Mouse (Mus musculus): Measurements from ENCODE around the gene Slitrk5.
"Not testable (repeated sequence)": the region's sequence is repeated elsewhere in the genome, so short reads cannot be mapped to it uniquely, and the experiment has no call there.

Slitrk5 gene

DNA sequence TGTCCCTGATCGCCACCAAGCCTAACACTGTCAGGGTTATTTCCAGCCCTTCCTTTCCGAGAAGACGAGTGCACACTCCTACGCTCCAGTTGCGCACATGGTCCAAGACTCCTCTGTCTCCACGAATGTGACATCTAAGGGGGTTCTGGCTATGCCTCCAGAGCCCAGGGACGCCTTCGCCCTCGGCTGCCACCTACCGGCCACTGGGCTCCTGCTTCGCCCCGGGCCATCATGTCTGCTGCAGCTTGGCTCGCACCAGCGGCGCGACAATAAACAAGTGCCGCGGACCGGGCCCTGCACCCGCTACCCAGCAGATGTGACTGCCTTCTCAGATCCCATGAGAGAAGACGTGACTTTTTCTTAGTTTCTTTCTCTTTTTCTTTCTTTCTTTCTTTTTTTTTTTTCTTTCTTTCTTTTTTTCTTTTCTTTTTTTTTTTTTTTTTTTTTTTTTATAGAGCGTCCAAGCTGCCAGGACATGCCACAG lies at the start of gene Slitrk5:
Slitrk5 (plus strand) TSS at position 434 of the 484 bp plus-strand sequence.
- peak; percentile 77 for DNase-seq (ENCODE audit: low spot score)

DNA sequence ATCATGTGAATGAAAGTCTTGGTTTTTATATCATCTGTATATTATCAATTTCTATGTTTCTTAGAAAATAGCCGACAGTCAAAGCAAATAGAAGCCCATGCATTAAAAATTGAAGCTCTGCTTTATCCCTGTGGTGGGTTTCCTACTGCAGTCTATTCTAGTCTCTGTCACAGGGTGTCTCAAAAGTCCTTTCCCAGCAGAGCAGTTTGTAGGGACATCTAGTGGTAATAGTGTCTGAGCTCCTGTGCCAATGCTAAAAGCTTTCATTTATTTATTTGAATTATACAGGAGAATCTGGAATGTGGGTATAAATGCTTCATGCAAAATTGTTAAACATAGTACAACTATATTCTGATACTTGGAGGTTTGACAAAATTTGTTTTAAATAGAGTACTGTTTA lies 2.0 kb upstream of the Slitrk5 start:
- DNase-seq (ENCODE audit: low spot score): no peak

DNA sequence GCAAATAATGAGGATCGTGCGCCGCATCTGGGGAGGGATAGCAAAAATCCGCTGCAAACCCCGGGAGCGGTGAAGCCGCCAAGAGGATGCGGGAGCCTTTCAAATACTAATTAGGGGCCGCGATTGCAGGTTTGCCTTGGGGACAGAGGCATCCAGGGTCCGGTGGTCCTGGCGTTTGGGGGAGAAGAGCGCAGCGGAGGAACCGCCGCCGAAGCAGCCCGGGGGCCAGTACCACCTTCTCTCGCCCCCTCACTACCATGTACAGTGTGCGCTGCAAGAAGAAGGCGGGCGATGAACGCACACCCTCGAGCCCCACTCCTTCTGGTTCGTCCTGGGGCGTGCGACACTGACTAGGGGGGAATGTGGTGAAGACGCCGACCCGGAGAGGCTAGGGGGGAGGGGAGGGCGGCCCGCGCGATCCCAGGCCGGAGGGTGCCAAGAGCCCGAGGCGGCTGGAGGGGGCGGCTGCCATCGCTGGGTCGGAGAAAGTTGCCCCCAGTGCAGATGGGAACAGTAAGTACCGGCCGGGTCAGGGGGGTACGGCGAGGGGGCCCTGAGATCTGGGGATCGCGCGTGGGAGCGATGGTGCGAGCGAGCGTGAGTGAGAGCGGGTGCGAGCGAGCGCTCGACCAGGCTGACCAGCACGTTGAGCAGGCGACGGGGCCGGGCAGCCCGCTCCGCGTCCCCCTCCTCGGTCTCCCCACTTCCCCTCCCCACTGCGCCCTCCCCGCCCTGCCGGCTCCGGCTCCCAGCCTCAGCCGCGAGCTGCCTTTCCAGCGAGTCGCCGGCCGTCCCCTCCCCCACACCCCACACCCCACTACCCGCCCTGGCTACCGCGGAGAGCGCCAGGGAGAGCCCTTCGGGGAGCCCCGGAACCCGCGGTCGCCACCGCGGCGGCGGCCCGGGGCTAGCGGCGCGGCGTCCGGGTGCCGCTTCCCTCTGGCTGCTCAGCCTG lies 591 bp downstream of the Slitrk5 start:
- no peak for DNase-seq (ENCODE audit: low spot score)

DNA sequence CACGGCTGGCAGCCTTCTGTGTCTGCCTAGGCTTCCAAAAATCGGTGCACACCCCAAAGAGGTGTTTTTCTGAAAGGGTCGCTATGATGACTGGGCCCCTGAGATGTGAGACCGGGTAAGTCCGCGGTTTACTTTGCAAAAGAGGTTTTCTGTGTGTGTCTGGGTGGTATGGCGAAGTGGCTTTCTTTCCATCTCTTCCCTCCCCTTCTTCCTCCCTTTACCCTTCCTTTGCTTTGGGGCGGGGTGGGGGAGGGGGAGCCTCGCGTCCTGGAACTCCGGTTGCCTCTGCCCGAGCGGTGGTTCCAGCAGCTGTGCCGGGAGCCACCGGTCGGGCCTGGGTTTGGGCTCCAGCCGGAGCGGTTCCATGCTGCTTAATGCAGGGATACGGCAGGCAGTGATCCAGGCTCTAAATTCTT lies 1.3 kb downstream of the Slitrk5 start:
- no peak for DNase-seq (ENCODE audit: low spot score)

DNA sequence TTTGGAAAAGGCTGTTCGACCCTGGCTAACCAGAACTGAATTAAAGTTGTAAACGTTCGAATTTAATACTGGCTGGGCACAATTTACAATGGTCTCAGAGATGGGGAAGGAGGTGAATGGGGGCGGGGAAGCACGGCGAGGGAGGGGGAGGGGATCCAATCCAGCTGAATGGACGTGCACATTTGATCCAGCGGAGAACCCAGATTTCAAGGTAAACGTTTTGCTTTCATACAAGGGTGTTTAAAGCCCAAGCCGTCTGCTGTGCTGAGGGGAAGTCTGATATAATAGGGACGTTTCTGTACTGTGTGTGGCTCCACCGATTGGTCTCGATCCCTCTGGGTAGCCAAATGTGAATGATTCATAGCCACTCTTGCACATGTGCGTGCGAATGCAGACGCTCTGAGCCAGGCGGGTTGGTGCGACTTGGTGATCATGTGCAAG lies 2.0 kb downstream of the Slitrk5 start:
- DNase-seq (ENCODE audit: low spot score): no peak

DNA sequence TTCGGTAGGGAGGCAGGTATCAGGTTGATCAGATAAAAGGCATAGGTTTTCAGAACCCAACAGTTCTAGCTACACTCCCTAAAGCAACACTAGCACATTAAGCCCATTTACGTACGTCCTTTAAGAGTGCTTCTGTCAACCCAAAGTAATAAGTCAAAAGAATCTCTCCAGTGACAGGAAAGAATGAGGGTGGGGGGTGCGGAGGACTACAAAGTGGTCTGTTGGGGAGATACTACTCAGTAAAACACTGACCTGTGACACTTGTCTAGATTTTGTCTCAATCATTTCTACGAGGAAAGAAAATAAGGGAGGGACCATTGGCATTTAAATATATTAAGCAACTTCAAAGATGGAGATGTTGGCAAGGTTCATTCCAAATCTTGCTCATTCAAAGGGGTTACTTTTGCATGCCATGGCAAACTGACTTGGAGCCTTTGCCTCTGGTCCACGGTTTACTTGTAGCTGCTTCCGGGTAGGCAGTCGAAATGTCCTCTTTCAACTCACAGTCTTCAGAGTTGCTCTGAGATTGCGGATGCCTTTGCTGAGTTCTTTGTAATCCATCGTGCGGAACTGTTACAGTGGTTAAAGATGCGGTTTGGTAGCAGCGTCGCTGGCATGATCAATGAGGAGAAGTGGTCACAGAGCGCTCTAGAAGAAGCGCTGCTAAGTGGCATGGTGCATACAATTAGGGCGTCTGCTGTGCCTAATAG lies 2.6 kb downstream of the Slitrk5 start:
- no peak for DNase-seq (ENCODE audit: low spot score)

DNA sequence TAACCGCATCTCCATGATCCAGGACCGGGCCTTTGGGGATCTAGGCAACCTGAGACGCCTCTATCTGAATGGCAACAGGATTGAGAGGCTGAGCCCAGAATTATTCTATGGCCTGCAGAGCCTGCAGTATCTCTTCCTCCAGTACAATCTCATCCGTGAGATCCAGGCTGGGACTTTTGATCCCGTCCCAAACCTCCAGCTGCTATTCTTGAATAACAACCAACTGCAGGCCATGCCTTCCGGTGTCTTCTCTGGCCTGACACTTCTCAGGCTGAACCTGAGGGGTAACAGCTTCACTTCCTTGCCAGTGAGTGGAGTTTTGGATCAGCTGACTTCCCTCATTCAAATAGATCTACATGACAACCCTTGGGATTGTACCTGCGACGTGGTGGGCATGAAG lies 5.4 kb downstream of the Slitrk5 start:
- DNase-seq (ENCODE audit: low spot score): no peak

DNA sequence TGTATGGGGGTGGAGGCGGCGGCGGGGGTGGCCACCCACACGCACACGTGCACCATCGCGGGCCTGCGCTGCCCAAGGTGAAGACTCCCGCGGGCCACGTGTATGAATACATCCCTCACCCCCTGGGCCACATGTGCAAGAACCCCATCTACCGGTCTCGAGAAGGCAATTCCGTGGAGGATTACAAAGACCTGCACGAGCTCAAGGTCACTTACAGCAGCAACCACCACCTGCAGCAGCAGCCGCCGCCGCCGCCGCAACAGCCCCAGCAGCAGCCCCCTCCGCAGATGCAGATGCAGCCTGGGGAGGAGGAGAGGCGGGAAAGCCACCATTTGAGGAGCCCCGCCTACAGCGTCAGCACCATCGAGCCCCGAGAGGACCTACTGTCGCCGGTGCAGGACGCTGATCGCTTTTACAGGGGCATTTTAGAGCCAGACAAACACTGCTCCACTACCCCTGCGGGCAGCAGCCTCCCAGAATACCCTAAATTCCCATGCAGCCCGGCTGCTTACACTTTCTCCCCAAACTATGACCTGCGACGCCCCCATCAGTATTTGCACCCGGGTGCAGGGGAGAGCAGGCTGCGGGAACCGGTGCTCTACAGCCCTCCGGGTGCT lies 6.3 kb downstream of the Slitrk5 start:
- DNase-seq (ENCODE audit: low spot score): no peak

DNA sequence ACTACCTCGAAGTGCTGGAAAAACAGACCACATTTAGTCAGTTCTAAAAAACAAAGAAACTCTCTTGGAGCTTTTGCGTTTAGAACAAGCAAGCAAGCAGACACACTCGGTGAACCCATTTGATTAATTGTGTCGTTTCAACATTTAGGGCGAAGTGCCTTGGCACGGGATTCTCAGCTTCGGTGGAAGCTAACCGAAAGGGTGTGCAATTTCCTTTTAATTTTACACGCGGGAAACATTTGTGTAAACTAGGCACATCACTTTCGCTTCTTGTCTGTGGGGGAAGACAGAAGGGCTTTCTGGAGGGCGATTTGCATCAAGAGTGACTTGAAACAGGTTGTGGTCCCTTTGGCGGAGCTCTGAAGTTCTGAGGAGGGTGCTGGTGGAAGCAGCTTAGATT lies 6.9 kb downstream of the Slitrk5 start:
- DNase-seq (ENCODE audit: low spot score): no peak

DNA sequence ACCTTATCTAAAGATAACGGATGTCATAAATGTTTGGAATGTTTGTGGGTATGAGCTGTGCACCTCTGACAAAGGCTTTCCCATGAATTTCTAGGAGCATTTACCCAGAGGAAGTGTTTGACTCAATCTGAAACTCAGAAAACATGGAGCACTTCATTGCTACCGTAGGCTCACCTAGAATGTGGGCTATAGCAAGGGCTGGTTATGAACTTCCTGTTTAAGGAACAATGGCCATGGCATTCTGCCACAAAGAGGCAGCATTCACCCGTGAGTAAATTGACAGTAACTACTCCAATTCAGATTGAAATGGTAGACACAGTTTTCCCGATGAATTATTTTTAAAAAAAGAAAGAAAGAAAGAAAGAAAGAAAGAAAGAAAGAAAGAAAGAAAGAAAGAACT lies 8.6 kb downstream of the Slitrk5 start:
- DNase-seq (ENCODE audit: low spot score): no peak

DNA sequence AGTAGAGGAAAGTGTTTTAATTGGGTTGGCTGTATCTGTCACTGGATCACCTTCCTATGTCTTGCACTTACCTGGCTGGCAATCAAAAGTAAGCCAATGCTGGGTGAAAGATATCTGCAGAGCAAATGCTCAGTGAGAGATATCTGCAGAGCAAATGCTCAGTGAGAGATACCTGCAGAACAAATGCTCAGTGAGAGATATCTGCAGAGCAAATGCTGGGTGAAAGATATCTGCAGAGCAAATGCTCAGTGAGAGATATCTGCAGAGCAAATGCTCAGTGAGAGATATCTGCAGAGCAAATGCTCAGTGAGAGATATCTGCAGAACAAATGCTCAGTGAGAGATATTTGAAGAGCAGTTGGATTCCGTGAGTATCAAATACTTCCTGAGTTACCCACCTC lies 15.2 kb downstream of the Slitrk5 start:
- not testable (repeated sequence) for DNase-seq (ENCODE audit: low spot score)

DNA sequence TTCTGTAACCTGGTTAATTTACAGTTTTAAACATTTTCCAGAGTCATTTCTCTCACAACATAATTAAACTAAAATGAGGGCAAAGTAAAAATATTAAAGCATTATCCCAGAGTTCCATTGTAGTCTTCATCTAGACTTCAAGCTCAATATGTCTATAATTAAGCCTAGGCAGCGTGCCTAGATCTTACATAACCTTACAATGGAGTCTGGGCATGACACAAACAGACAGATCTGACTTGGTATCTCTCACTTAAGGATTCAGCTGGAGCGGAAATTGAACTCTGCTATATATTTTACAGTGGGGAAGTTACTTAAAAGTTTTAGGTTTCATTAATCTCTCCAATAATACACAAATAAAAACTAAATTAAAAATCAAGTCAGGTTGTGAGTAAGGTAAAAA lies 54.9 kb downstream of the Slitrk5 start:
- no peak for DNase-seq (ENCODE audit: low spot score)
